Mouse (Mus musculus) hindbrain, embryonic 10.5 days (tissue): ENCODE data around the gene Hecw2. TPM values are rescaled to one million over a fixed set of nuclear protein-coding genes. Genes with fewer than 3 reads are reported as not detected.

Source experiments
- DNase-seq: peaks from one replicate; pipeline ENCODE4 v3.0.0-alpha.2; 2017; ENCODE audit warnings: low spot score
- H3K27ac ChIP-seq: fragments of 300-500 bp; sonication (generic); 2 replicates; pipeline ENCODE4 v1.5.1; 2016; ENCODE audit warnings: mild to moderate bottlenecking, moderate library complexity
- H3K27me3 ChIP-seq: fragments of 300-500 bp; sonication (generic); 2 replicates; pipeline ENCODE4 v1.6.1; 2016; ENCODE audit warnings: mild to moderate bottlenecking; ENCODE audit not compliant: poor library complexity, insufficient read depth, severe bottlenecking
- H3K36me3 ChIP-seq: fragments of 300-500 bp; sonication (generic); 2 replicates; pipeline ENCODE4 v1.6.1; 2016; ENCODE audit warnings: mild to moderate bottlenecking, moderate library complexity
- H3K4me1 ChIP-seq: fragments of 300-500 bp; sonication (generic); replicated peaks from 2 replicates; pipeline ENCODE4 v1.6.1; 2016; ENCODE audit warnings: mild to moderate bottlenecking
- H3K4me3 ChIP-seq: fragments of 300-500 bp; sonication (generic); 2 replicates; pipeline ENCODE4 v1.5.1; 2016; ENCODE audit warnings: mild to moderate bottlenecking, moderate library complexity
- H3K9me3 ChIP-seq: fragments of 300-500 bp; sonication (generic); 2 replicates; pipeline ENCODE4 v1.6.1; 2016; ENCODE audit warnings: mild to moderate bottlenecking, moderate library complexity
- WGBS: fragments of 180-500 bp; shearing (Covaris S2); methylation state at CpG from one replicate; pipeline ENCODE4 v1.1.7; 2016; 5-methylcytosine and 5-hydroxymethylcytosine counted together
- polyA plus RNA-seq: library from polyadenylated mRNA; unstranded; fragments of >200 nt; fragmentation: Nextera tagmentation; extraction: Ambion mirVana; gene quantifications from 2 replicates; pipeline ENCODE4 v1.2.1, GENCODE M21; 2016

The Hecw2 gene
- polyA plus RNA-seq, 1 experiment from 2014 or later, result 5.1 TPM

GRCm38 (mm10) chr1:54145106-54145505, 49.9 kb downstream of the Hecw2 start:
- H3K36me3 ChIP-seq, result no peaks in the 10 kb centered on the region
- 94% methylated on average over 5 of the region's 5 CpGs for WGBS
- no peaks in the 10 kb centered on the region for H3K4me1 ChIP-seq
- H3K27ac ChIP-seq, result no peak overlapping the region
- no peak overlapping the region for H3K4me3 ChIP-seq
- no peak for DNase-seq
- H3K27me3 ChIP-seq, result no peaks in the 10 kb centered on the region
- no peaks in the 10 kb centered on the region for H3K9me3 ChIP-seq

- H3K4me3 ChIP-seq, result no peak overlapping the region
- 72% methylated on average over 4 of the region's 4 CpGs for WGBS
- no peaks in the 10 kb centered on the region for H3K9me3 ChIP-seq
- no peak overlapping the region for H3K27ac ChIP-seq
- H3K27me3 ChIP-seq, result no peaks in the 10 kb centered on the region
- no peaks in the 10 kb centered on the region for H3K36me3 ChIP-seq
- DNase-seq, result no peak
- H3K4me1 ChIP-seq, result peaks cover 15% of the 10 kb centered on the region
Observed at GRCm38 (mm10) chr1:54133802-54134436, 61.0 kb downstream of the Hecw2 start.

GRCm38 (mm10) chr1:54128714-54129431, 66.1 kb downstream of the Hecw2 start:
- no peaks in the 10 kb centered on the region for H3K36me3 ChIP-seq
- no peak overlapping the region for H3K4me3 ChIP-seq
- H3K27me3 ChIP-seq, result no peaks in the 10 kb centered on the region
- H3K9me3 ChIP-seq, result no peaks in the 10 kb centered on the region
- DNase-seq, result no peak
- peaks cover 14% of the 10 kb centered on the region for H3K4me1 ChIP-seq
- H3K27ac ChIP-seq, result no peak overlapping the region
- 58% methylated on average over 5 of the region's 5 CpGs for WGBS

GRCm38 (mm10) chr1:54126991-54127742, 67.8 kb downstream of the Hecw2 start:
- no peaks in the 10 kb centered on the region for H3K9me3 ChIP-seq
- H3K4me3 ChIP-seq, result no peak overlapping the region
- H3K27ac ChIP-seq, result no peak overlapping the region
- H3K4me1 ChIP-seq, result peaks cover 6% of the 10 kb centered on the region
- 87% methylated on average over 10 of the region's 10 CpGs for WGBS
- H3K27me3 ChIP-seq, result no peaks in the 10 kb centered on the region
- H3K36me3 ChIP-seq, result no peaks in the 10 kb centered on the region
- DNase-seq, result no peak

GRCm38 (mm10) chr1:54122551-54122950, 72.4 kb downstream of the Hecw2 start:
- Histone ChIP-seq H3K9me3 (no peaks in the 10 kb centered on the region), H3K27me3 (no peaks in the 10 kb centered on the region), H3K36me3 (no peaks in the 10 kb centered on the region), H3K27ac (no peak overlapping the region), H3K4me1 (peaks cover 6% of the 10 kb centered on the region), H3K4me3 (no peak overlapping the region)
- no peak for DNase-seq
- 97% methylated on average over 2 of the region's 2 CpGs for WGBS

GRCm38 (mm10) chr1:54121071-54121730, 73.8 kb downstream of the Hecw2 start:
- H3K4me3 ChIP-seq, result no peak overlapping the region
- DNase-seq, result no peak
- H3K9me3 ChIP-seq, result no peaks in the 10 kb centered on the region
- no peaks in the 10 kb centered on the region for H3K27me3 ChIP-seq
- H3K36me3 ChIP-seq, result no peaks in the 10 kb centered on the region
- WGBS, result 87% methylated on average over 5 of the region's 5 CpGs
- H3K27ac ChIP-seq, result no peak overlapping the region
- H3K4me1 ChIP-seq, result peaks cover 6% of the 10 kb centered on the region

GRCm38 (mm10) chr1:54119638-54120320, 75.2 kb downstream of the Hecw2 start:
- DNase-seq, result no peak
- H3K4me3 ChIP-seq, result no peak overlapping the region
- H3K27me3 ChIP-seq, result no peaks in the 10 kb centered on the region
- 72% methylated on average over 9 of the region's 9 CpGs for WGBS
- no peak overlapping the region for H3K27ac ChIP-seq
- no peaks in the 10 kb centered on the region for H3K9me3 ChIP-seq
- no peaks in the 10 kb centered on the region for H3K36me3 ChIP-seq
- H3K4me1 ChIP-seq, result peaks cover 6% of the 10 kb centered on the region

- H3K4me3 ChIP-seq, result no peak overlapping the region
- H3K36me3 ChIP-seq, result no peaks in the 10 kb centered on the region
- no peak overlapping the region for H3K27ac ChIP-seq
- H3K27me3 ChIP-seq, result no peaks in the 10 kb centered on the region
- 82% methylated on average over 8 of the region's 8 CpGs for WGBS
- H3K9me3 ChIP-seq, result no peaks in the 10 kb centered on the region
- no peak for DNase-seq
- H3K4me1 ChIP-seq, result peaks cover 6% of the 10 kb centered on the region
Observed at GRCm38 (mm10) chr1:54118342-54118973, 76.5 kb downstream of the Hecw2 start.

- Histone ChIP-seq H3K27me3 (no peaks in the 10 kb centered on the region), H3K36me3 (no peaks in the 10 kb centered on the region), H3K27ac (no peak overlapping the region), H3K4me3 (no peak overlapping the region), H3K9me3 (no peaks in the 10 kb centered on the region), H3K4me1 (no peaks in the 10 kb centered on the region)
- WGBS, result 86% methylated on average over 8 of the region's 8 CpGs
- DNase-seq, result no peak
Observed at GRCm38 (mm10) chr1:54110920-54111605, 83.9 kb downstream of the Hecw2 start.

- no peaks in the 10 kb centered on the region for H3K9me3 ChIP-seq
- 66% methylated on average over 5 of the region's 5 CpGs for WGBS
- H3K27me3 ChIP-seq, result no peaks in the 10 kb centered on the region
- no peaks in the 10 kb centered on the region for H3K4me1 ChIP-seq
- H3K27ac ChIP-seq, result no peak overlapping the region
- H3K36me3 ChIP-seq, result no peaks in the 10 kb centered on the region
- H3K4me3 ChIP-seq, result no peak overlapping the region
- no peak for DNase-seq
Observed at GRCm38 (mm10) chr1:54109255-54109654, 85.7 kb downstream of the Hecw2 start.

GRCm38 (mm10) chr1:54106756-54107155, 88.2 kb downstream of the Hecw2 start:
- H3K27ac ChIP-seq, result no peak overlapping the region
- no peaks in the 10 kb centered on the region for H3K9me3 ChIP-seq
- H3K4me1 ChIP-seq, result no peaks in the 10 kb centered on the region
- H3K36me3 ChIP-seq, result no peaks in the 10 kb centered on the region
- H3K27me3 ChIP-seq, result no peaks in the 10 kb centered on the region
- 93% methylated on average over 3 of the region's 3 CpGs for WGBS
- DNase-seq, result no peak
- H3K4me3 ChIP-seq, result no peak overlapping the region
